Mouse (Mus musculus) stomach, embryonic 16.5 days (tissue): ENCODE measurements at regions not wholly inside any gene's neighbourhood (a gene's known extent, or its start where the extent isn't known, plus 50 kb on each side); places are given as distances from the start of the nearest gene placed in this dataset.
"Not testable (repeated sequence)": the region's sequence is repeated elsewhere in the genome, so short reads cannot be mapped to it uniquely, and the experiment has no call there.

Experiments used
- ATAC-seq: fragments of 200-750 bp; cut with Nextera tagmentation; 2 replicates; pipeline ENCODE4 v1.8.0; 2017; ENCODE audit warnings: moderate number of reproducible peaks, moderate TSS enrichment; ENCODE audit not compliant: insufficient read depth, low FRiP score
- H3K27ac ChIP-seq: fragments of 300-500 bp; sonication (generic); 2 replicates; pipeline ENCODE4 v1.5.1; 2014; ENCODE audit warnings: low read length
- H3K27me3 ChIP-seq: fragments of 300-500 bp; sonication (generic); 2 replicates; pipeline ENCODE4 v1.6.1; 2014; ENCODE audit warnings: low read length, control low read depth, mixed read lengths; ENCODE audit not compliant: control insufficient read depth, insufficient read depth
- H3K36me3 ChIP-seq: fragments of 300-500 bp; sonication (generic); 2 replicates; pipeline ENCODE4 v1.6.1; 2014; ENCODE audit warnings: low read length; ENCODE audit not compliant: control insufficient read depth, insufficient read depth
- H3K4me1 ChIP-seq: fragments of 300-500 bp; sonication (generic); 2 replicates; pipeline ENCODE4 v1.6.1; 2014; ENCODE audit warnings: low read length, control low read depth, mixed read lengths; ENCODE audit not compliant: control insufficient read depth, insufficient read depth
- H3K4me2 ChIP-seq: fragments of 300-500 bp; sonication (generic); 2 replicates; pipeline ENCODE4 v1.6.1; 2014; ENCODE audit warnings: low read depth, low read length, mixed read lengths
- H3K4me3 ChIP-seq: fragments of 300-500 bp; sonication (generic); replicated peaks from 2 replicates; pipeline ENCODE4 v1.5.1; 2014; ENCODE audit warnings: mild to moderate bottlenecking, low read length
- H3K9ac ChIP-seq: fragments of 300-500 bp; sonication (generic); 2 replicates; pipeline ENCODE4 v1.6.1; 2014; ENCODE audit warnings: low read length
- H3K9me3 ChIP-seq: fragments of 300-500 bp; sonication (generic); replicated peaks from 2 replicates; pipeline ENCODE4 v1.6.1; 2016; ENCODE audit warnings: low read length, control low read depth; ENCODE audit not compliant: control insufficient read depth
- WGBS: fragments of 180-500 bp; shearing (Covaris S2); extraction: QIAGEN DNeasy Blood & Tissue Kit; methylation state at CpG from one replicate; pipeline ENCODE4 v1.1.7; 2014; 5-methylcytosine and 5-hydroxymethylcytosine counted together

DNA sequence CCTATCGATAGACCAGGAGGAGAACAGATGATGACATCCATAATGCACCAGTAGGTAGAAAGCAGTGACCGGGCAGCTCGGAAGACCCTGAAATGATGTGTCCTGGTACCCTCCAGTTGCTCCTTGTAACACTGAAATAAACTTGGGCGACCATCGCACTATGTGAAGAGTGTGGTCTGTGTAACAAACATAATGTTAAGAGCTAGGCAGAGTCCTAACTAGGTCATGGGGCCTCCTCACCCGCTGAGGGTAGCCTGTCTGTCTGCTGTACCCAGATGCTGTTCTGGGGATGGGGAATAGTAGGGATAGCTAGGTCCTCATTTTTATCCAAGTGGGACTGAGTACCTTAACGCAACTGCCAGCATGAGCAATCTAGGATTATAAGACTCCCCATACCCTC, 79.8 kb downstream of the Btg1 start:
- WGBS: 92% methylated on average over 7 of the region's 7 CpGs
- Histone ChIP-seq H3K9ac (no peak overlapping the region), H3K27ac (no peak overlapping the region), H3K4me2 (no peak overlapping the region), H3K4me3 (no peak overlapping the region), H3K9me3 (no peaks in the 10 kb centered on the region), H3K27me3 (no peaks in the 10 kb centered on the region), H3K4me1 (peaks cover 2% of the 10 kb centered on the region; the same call in 1 of the 2 replicates), H3K36me3 (no peaks in the 10 kb centered on the region)
- no peak for ATAC-seq

DNA sequence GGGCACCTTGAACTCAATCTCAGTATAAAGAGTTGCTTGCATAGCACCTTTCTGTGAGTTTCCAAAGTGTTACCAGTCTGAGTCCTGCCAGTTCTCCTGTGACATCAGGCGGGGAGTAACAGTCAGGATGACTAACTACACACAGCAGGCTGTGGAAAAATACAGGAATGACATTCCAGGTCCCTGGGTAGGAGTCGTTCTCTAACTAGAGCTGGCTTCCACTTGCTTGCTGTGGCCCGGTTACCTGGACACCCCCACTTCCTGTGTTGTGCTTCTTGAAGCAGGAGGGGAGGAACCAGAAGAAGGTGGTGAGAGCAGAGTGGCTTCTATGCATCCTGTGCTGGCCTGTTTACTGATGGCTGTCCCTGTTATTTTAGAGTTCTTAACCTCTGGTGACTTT, 81.0 kb downstream of the Btg1 start:
- no peak overlapping the region for H3K4me2 ChIP-seq
- no peaks in the 10 kb centered on the region for H3K4me1 ChIP-seq
- no peaks in the 10 kb centered on the region for H3K36me3 ChIP-seq
- H3K9ac ChIP-seq: no peak overlapping the region
- WGBS: 59% methylated on average over 3 of the region's 3 CpGs
- no peaks in the 10 kb centered on the region for H3K27me3 ChIP-seq
- no peaks in the 10 kb centered on the region for H3K9me3 ChIP-seq
- no peak overlapping the region for H3K27ac ChIP-seq
- H3K4me3 ChIP-seq: no peak overlapping the region
- no peak for ATAC-seq

DNA sequence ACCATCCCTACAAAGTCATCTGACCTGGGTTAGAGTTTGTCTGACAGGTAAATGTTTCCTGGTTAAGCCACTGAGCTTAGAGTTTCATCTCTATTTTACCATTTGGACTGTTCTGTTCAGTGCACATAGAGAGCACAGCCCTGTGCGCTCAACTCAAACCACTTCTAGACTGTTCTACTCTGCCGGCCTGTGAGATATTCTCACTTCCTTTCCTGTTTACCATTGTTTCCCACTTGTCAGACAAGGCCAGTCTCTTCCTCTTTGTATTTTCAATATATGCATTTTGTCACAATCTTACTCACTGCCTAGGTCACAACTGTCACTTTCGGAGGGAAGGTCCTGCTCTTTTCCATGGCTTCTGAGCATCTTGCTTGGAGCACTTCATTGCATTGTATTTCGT, 89.8 kb downstream of the Btg1 start:
- WGBS: 83% methylated on average over 4 of the region's 4 CpGs
- ATAC-seq: no peak

DNA sequence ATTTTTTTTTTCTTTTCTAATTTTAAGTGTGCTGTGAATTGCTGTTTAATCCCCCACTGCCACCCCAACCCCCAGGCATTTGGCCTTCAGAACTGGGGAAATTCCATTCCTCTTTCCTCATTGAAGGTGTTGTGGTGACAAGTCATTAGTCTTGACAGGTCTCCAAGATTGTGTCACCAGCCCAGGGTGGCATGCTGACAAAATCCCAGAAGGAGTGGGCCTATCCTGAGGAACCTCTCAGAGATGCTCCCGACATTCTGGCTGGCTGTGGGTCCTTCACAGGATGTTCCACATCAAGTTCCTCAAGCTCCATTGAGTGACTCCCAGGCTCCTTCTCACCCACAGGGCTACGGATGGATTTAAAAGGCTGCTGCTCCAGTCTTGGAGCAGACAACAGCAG, 91.7 kb downstream of the Btg1 start:
- Histone ChIP-seq H3K4me3 (no peak overlapping the region), H3K27ac (no peak overlapping the region), H3K9ac (no peak overlapping the region), H3K27me3 (no peaks in the 10 kb centered on the region), H3K36me3 (no peaks in the 10 kb centered on the region), H3K4me2 (no peak overlapping the region), H3K4me1 (no peaks in the 10 kb centered on the region), H3K9me3 (no peaks in the 10 kb centered on the region)
- 89% methylated on average over 2 of the region's 2 CpGs for WGBS
- no peak for ATAC-seq

More for the DNA sequence above, 89.8 kb downstream of the Btg1 start:
- Histone ChIP-seq H3K27ac (no peak overlapping the region), H3K4me1 (no peaks in the 10 kb centered on the region), H3K4me2 (no peak overlapping the region), H3K4me3 (no peak overlapping the region), H3K36me3 (no peaks in the 10 kb centered on the region), H3K27me3 (no peaks in the 10 kb centered on the region), H3K9me3 (no peaks in the 10 kb centered on the region), H3K9ac (no peak overlapping the region)

DNA sequence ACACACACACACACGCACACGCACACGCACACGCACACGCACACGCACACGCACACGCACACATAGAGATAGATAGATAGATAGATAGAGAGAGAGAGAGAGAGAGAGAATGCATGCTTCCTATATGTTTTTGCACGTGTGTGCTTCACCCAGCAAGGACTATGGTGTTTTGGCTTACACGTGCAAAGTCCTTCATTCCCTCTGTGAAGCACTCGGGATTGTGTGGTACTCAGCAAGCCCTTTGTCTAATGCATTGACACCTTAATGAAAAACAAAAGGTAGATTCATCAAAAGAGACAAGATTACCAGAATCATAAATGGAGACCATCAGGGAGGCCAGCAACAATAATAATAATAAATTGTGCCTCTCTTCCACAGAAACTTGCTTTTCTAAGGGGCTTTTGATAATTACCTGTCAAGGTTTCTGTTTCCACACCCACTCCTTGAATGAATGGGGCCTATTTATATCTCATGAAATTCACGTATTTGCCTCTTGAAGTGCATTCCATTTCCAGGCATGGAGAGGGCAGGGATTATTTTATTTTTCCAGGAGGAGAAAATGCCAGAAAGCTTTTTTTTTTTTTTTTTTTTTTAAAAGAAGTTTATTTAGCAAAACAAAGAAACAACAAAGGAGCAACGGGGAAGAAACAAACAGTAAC, 93.0 kb downstream of the Btg1 start:
- Histone ChIP-seq H3K4me2 (no peak overlapping the region), H3K9me3 (no peaks in the 10 kb centered on the region), H3K4me1 (no peaks in the 10 kb centered on the region), H3K4me3 (no peak overlapping the region), H3K27me3 (no peaks in the 10 kb centered on the region), H3K9ac (no peak overlapping the region), H3K36me3 (no peaks in the 10 kb centered on the region), H3K27ac (no peak overlapping the region)
- no peak for ATAC-seq
- 86% methylated on average over 13 of the region's 13 CpGs for WGBS

DNA sequence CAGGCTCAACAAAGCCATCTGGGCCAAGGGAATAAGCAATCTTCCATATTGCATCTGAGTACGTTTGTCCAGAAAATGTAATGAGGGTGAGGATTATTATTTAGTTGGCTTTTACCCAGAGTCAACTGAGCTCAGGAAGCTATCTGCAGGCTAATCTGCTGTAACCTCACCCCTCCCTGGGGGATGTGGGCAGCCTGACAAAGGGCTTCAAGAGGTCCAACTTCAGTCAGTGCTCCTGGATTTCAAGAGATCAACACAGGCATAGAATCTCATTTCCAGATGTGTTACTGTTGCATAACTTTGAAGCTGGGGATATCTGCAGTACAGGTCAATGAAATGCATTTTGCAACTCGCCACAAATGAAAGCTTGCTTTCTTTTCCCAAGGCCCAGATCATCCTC, 95.2 kb downstream of the Btg1 start:
- Histone ChIP-seq H3K27me3 (no peaks in the 10 kb centered on the region), H3K36me3 (no peaks in the 10 kb centered on the region), H3K4me3 (no peak overlapping the region), H3K4me1 (no peaks in the 10 kb centered on the region), H3K4me2 (no peak overlapping the region), H3K27ac (no peak overlapping the region), H3K9me3 (no peaks in the 10 kb centered on the region), H3K9ac (no peak overlapping the region)
- WGBS: 67% methylated on average over 2 of the region's 2 CpGs
- ATAC-seq: no peak

DNA sequence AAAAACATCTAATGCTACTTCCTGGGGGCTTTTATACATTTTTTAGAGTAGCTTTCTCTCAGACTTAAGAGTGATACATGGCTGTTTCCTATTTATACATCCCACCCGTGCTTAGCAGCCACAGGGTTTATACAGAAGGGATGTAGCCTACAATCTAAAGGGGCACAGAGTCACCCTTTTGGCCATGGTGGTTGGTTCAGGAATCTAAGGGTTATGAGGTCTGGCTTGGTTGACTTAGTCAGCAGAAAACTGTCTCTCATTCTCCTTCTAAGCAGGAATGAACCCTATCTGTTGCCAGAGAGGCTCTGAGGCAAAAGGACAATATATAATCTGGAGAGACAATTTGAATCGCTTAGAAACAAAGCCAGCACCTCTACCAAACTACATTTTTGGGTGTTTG, 97.9 kb downstream of the Btg1 start:
- Histone ChIP-seq H3K4me1 (no peaks in the 10 kb centered on the region), H3K9me3 (no peaks in the 10 kb centered on the region), H3K36me3 (no peaks in the 10 kb centered on the region), H3K4me3 (no peak overlapping the region), H3K4me2 (no peak overlapping the region), H3K27ac (no peak overlapping the region), H3K27me3 (no peaks in the 10 kb centered on the region), H3K9ac (no peak overlapping the region)
- no peak for ATAC-seq
- WGBS: 70% methylated on average over 2 of the region's 2 CpGs

DNA sequence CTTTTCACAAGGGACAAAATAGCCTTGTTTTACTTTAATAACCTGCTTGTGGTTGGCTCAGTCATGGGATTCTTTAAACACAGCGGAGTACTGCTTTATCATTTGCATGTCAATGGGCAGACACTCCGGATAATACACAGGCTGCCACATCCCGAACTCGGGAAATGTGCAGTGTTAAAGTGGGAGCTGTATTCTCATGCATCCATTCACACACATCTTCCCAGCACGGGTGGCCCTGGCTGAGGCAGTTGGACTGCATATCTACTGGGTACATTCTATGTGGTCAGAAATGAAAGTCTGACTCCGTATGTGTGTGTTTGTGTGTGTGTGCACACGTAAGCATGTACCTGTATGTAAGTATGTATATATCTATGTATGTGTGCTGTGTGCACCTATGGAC, 100.5 kb downstream of the Btg1 start:
- H3K9me3 ChIP-seq: no peaks in the 10 kb centered on the region
- 75% methylated on average over 7 of the region's 7 CpGs for WGBS
- ATAC-seq: no peak

DNA sequence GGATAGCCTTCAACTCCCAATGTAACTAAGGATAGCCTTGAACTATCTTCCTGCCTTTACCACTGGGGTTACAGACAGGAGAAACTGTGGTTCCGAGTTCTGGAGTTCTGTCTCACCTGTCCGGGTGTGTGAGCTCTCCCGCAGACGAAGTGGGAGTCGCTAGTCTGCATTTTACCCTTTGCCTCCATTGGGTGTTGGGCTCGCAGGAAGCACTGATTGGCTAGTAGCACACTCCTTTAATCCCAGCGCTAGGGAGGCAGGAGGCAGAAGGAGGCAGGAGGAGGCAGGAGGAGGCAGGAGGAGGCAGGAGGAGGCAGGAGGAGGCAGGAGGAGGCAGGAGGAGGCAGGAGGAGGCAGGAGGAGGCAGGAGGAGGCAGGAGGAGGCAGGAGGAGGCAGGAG, 101.9 kb downstream of the Btg1 start:
- WGBS: 93% methylated on average over 7 of the region's 7 CpGs
- H3K27me3 ChIP-seq, ATAC-seq, H3K9me3 ChIP-seq, H3K36me3 ChIP-seq, H3K4me2 ChIP-seq, H3K9ac ChIP-seq, H3K27ac ChIP-seq, H3K4me3 ChIP-seq: not testable (repeated sequence)
- H3K4me1 ChIP-seq: peaks cover 19% of the 10 kb centered on the region

More for the DNA sequence above, 100.5 kb downstream of the Btg1 start:
- no peak overlapping the region for H3K4me3 ChIP-seq
- no peak overlapping the region for H3K9ac ChIP-seq
- no peak overlapping the region for H3K27ac ChIP-seq
- H3K36me3 ChIP-seq: no peaks in the 10 kb centered on the region
- no peak overlapping the region for H3K4me2 ChIP-seq
- H3K4me1 ChIP-seq: peaks cover 16% of the 10 kb centered on the region
- H3K27me3 ChIP-seq: no peaks in the 10 kb centered on the region
